Mouse (Mus musculus): Measurements from ENCODE around the gene Tnpo2.
A peak's percentile ranks its signal among the peaks of the same experiment; 100 is the strongest.

The Tnpo2 gene

DNA sequence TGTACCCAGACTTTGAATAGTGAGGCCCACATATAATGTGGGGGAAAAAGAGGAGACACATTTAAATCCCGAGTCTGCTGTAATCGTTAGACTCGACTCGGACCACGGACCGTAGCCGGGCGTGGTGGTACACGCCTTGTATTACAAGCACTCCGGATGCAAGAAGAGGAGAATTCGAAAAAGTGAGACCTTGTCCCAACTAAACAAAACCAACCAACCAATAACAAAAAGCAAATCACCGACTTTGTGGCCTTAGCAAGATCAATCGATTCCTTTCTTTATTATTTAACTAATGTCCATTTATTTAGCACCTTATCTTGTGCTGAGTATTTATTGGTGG, 9.2 kb upstream of the Tnpo2 start:
- no peak for DNase-seq (ENCODE audit: low spot score)

DNA sequence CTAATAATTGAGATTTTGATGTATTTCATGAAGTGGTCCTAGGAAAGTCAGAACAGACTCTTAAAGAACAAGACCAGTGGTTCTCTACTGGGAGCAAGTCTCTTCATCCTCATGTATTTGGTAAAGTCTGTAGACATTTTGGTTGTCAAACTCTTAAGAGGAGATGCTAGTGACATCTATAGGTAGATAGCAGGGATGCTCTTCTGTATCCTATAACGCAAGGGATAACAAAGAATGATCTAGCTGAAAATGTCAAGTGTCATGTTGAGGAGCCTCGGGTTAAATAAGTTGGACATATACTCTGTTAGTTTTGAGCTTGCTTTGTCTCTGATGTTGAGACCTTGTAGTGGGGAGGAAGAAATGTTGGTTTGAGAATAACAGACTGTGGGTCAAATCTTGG, 8.8 kb upstream of the Tnpo2 start:
- no peak for DNase-seq (ENCODE audit: low spot score)

DNA sequence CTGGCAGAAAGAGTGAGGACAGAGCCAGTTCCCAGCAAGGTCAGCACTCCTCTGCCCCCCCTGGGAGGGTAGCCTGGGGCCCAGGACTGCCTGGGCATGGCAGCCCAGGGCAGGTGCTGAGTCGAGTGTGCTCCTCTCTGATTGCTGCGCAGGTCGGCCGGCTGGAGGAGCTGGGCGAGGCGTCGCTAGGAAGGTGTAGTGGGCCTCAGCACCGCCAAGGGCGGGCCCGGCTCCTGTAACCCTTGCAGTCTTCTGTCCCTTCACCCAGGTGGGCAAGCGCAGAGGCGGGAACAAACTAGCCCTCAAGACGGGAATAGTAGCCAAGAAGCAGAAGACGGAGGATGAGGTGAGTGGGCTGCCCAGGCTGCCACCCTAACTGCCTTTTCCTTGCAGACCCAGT, 7.4 kb upstream of the Tnpo2 start:
- DNase-seq (ENCODE audit: low spot score), result no peak

DNA sequence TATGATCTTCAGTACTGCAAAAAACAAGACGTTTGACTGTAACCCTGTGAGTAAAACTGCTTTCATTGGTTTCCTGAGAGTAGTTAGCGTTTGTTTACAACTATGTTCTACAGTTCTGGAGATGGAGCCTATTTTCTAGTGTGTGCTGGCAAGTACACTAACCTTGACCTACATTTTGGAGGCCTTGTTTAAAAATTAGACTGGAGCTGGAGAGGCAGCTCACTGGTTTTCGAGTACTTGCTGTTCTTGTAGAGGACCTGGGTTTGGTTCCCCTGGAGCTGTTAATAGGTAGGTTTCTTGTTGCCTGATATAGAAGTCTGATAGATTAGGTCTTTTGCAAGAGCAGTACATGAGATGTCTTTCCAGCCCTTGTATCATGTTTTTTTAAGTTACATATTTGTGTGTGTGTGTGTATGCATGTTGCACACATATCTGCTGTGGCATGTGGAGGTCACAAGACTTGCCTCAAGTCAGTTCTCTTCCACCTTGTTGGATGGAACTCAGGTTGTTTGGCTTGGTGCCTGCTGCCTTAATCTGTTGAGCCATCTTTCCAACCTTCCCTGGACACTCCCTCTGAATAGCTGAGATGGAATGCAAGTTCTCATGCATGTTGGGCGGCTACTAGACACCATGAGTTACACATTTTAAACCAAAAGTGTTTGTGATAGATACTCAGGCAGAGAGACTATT, 3.9 kb upstream of the Tnpo2 start:
- no peak for DNase-seq (ENCODE audit: low spot score)

DNA sequence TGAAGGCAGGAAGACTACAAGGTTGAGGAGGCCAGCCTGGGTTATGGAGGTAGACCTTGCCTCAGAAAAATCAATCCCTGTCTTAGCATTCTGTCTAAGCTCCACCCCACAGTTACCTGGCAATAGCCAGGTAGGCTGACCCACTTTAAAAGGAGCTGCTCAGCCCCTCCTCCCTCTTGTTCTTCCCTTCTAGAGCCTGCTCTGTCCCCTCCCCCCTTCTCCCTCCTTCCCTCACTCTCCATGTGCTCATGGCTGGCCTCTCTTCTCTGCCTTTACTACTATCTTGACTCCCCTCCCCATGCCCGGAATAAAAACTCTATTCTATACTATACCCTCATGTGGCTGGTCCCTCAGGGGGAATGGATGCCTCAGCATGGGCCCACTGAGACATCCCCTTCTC, 2.8 kb upstream of the Tnpo2 start:
- peak; percentile 35 for DNase-seq (ENCODE audit: low spot score)

DNA sequence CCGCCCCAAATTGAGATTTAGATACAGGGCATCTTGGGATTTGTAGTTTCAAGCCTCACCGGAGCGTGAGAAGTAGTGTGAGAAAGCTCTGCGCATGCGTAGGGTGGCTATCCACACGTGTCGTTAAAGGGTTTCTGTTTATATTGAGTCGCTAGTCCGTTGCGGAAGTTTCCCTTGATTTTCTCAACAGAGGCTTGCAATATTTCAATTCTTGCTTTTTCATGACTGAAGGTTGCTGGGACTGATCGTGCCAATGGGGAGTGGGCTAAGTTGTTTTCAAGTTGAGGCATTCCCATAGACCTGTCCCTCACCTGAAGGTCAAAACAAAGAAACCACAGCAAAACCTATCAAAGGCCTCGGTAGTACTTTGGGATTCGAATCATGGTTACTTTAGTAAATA, 2.0 kb upstream of the Tnpo2 start:
- peak; percentile 80 for DNase-seq (ENCODE audit: low spot score)

DNA sequence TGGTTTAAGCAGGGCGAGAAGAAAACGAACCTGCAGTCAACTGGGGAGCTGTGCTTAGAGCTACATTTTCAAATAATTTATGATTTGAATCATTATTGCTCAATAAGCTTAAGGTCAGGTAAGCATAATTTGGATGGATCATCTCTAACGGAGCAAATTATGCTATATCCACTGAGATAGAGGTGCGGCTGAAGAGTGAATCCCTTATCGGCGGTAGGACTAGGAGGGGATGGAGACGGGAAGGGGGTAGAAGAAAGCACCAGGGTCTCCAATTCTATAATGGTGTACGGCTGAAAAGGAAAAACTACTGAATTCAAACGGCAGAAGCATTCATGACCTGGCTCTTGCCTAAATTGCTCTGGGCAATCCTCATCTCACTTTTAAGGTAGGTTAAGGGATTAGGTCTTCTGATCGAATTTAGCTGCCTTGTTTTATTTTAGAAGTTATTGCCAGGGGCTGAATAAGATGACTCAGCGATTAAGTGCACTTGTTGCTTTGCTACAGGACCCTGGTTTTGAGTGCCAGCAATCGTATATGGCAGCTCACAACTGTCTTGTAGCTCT, 1.5 kb upstream of the Tnpo2 start:
- DNase-seq (ENCODE audit: low spot score), result no peak

DNA sequence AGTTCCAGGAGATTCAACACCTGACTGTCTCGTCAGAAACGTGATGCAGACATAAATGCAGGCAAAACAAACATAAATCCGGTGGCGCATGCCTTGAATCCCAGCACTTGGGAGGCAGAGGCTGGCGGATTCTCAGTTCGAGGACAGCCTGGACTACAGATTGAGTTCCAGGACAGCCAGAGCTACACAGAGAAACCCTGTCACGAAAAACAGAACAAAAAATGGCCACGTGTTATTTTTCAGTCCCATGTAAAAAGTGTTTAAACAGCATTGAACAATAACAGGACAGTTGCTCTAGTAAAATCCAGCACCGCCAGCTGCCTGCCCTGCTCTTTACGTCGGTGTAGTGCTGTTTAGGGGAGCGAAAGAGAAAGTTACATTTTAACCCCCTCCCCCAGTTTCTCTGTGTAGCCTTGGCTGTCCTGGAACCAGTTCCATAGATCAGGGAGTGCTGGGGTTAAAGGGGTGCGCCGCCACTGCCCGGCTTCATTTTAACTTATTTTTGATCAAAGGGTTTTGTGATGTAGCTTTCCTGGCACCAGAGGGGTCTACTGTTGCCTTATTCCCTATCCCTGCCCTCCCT, 896 bp upstream of the Tnpo2 start:
- no peak for DNase-seq (ENCODE audit: low spot score)

DNA sequence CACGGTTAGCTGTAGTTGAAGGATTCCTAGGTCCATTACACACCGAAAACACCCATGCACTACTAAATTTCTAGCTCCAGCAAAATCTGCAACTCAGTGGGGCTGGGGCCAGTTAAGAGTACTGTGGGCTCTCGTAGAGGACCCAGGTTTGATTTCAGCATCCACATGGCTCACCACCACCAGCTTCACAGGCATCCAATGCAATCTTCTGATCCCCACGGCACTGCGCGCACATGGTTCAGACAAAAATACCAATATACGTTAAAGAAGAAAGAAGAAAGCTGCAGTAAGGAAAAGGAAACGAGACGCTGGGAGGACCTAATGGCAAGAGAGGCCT, 366 bp upstream of the Tnpo2 start:
- DNase-seq (ENCODE audit: low spot score), result no peak

DNA sequence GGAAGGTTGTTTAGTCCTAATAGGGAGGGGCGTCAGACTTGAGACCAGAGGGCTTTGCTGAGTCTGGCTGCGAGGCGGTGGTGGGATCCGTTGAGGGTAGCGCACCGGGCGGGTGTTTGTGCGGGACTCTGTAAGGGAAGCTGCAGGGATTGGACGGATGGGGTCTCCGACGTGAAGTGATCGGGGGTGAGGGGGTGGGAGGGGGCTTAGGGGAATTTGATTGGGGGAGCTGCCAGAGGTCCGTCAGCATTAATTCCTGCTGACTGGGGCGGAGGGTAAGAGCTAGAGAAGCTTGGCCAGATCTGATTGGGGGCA, 608 bp downstream of the Tnpo2 start:
- no peak for DNase-seq (ENCODE audit: low spot score)

DNA sequence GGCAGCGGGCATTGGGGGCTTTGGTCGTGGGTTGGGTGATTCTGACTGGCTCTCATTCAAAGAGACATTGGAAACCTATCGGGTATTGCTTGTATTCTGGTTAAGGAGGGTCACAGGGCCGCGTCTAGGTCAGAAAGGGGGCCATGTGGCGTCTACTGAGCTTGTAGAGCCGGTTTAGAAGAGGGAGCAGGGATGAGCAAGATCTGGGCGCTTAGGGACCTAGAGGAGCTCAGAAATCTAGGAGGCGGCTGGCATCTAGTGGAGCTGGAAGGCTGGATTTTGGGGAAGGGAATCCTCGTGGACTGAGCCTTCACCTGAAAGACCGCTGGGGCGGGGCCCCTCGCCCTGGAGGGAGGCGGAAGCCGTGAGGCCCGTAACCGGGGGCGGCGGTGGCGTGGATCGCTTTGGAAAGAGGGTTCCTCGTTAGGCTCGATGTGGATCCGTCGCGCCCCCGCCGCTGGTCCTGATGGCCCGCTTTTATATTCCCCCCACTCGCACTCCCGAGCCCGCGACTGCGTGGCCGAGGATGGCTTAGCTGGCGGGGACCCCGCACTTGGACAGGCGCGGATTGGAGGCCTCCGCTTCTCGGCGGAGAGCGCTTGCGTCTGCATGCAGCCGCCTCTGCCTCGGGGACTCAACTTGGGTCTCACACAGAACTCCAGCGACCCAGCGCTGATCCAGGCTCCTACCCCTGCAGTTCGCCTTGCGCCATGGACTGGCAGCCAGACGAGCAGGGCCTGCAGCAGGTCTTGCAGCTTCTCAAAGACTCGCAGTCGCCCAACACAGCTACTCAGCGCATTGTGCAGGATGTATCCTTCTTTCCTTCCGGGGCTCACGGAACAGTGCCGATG, 1.2 kb downstream of the Tnpo2 start:
- DNase-seq (ENCODE audit: low spot score), result peak; percentile 26

DNA sequence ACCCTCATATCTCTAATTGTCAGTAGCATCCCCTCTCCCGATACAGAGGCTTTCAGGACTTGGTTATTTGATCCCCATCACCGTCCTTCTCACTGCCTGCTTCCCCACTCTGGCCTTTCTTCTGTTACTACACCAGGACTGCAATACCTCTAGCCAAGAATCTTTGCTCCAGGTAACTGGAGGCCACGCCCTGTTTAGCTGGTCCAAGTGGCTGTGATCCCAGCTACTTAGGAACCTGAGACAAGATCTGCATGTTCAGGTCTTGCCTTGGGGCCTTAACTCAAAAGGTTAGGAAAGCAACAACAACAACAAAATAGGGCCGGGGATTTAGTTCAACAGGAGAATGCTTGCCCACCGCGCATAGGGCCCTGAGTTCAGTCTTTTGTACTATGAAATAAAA, 6.9 kb downstream of the Tnpo2 start:
- DNase-seq (ENCODE audit: low spot score), result no peak

DNA sequence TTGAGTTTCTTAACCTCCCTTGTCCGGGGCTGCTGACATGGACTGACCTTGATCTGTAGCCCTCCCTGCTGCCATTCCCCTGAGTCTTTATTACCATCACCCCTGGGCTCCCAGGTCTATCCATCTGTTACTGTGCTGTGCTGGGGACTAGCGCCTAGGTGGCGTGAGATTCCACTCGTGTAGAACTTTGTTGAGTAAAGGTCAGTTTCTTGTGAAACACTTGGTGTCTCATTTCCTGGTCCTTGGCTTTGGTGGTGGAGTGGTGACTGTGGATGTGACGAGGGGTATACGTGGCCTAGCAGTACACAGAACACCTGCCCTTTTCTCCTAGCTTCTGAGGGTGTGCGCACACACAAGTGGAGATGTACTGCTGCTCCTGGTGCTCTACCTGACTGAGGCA, 20.7 kb downstream of the Tnpo2 start:
- no peak for DNase-seq (ENCODE audit: low spot score)

DNA sequence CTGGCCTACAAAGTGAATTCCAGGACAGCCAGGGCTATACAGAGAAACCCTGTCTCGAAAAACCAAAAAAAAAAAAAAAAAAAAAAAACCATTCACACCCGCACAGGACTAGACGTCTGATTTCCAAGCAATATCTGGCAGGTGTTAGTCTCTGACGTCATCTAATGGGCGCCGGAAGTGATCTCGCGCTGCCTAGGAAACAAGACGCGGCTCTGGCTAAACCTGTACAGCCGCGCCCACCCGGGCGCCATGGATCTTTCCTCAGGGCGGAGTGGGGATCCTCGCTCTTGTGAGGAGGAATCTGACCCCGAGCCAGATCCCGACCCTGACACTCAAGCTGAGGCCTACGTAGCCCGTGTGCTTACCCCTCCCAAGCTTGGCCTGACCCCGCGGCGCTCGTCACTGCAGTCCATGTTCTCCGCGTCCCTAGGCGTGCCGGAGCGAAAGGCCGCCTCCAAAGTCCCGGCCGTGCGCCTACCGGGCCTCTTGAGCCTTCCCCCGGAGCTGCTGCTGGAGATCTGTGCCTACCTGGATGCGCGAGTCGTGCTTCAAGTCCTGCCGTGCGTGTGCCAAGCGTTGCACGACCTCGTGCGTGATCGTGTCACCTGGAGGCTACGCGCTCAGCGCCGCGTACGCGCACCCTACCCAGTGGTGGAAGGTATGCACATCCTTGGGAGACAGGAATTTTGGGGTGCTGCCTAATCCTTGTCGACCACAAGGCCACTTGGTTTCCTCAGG, 23.3 kb downstream of the Tnpo2 start, which contains the start of gene Fbxw9:
Gene Fbxw9 (plus strand): TSS at position 177 of the 738 bp plus-strand sequence.
- DNase-seq (ENCODE audit: low spot score), result peak; percentile 92

DNA sequence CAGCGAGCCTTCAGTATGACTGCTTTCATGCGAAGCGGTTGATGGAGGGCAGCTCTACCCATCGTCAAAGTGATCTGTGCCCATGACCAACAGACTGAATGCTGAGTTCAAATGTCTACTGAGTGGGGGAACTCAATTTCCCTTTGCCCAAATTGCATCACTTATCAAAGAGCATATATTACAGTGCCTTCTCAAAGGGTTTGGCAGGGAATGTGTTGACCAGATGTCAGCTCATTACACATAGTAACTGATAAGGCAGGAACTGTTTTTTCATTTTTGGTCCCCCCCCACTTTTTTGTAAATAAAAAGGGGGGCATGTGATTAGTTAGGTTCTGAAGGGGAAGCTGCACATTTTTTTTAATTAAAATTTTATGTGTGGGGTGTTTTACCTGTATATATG, 25.9 kb downstream of the Tnpo2 start:
- DNase-seq (ENCODE audit: low spot score), result no peak

DNA sequence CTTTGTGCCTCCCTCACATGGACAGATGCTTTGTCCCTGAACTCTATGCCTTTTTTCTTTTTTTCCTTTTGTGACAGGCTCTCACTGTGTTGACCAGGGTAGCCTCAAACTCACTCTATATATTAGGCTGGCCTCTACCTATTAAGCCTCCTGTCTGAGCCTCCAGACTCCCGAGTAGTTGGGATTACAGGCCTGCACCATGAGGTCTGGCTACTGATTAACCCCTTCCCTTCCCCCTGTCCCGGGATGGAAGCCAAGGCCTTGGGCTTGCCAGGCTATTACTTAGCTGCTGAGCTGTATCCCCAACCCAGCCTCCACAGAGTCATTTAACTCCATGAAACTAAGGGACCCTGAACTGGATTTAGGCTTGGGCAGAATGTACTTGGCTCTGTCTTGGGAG, 28.5 kb downstream of the Tnpo2 start:
- no peak for DNase-seq (ENCODE audit: low spot score)

DNA sequence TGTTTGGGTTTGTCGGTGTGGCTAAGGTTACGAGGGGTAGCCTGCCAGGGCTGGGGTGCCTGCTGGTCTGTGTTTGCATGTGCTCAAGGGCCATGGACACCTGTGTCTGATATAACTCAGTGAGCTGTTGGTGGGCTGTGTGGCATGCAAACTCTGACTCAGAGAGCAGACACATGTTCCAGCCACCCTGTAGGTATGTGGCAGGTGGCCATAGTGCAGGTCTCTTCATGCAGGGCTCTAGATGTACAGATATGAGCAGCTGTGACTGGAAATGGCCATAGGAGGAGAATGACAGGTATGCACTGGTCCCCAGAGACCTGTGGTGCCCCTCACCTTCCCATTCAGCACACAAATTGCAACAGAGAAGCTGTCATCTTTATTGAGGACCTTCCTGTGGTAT, 30.4 kb downstream of the Tnpo2 start:
- no peak for DNase-seq (ENCODE audit: low spot score)

DNA sequence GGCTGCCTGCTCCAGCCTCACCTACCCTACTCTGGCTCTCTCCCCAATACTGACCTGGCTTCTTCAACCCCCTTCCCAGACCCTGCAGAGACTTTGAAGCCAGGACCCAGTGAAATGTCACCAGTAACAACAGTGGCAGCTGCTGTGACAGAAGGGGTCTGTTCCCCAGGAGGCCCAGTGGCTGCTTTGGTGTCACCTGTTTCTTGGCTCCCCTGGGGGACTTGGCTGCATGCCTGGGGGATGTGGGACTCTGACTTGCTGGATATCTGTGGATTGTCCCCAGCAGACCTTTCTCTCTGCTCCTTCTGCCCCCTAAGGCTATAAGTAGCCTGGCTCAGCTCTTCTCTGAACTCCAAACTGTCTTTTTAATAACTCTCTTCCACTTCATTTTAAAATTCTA, 31.3 kb downstream of the Tnpo2 start, which contains the start of gene Gm5741:
Gene Gm5741 (minus strand): TSS at position 1 of the 400 bp plus-strand sequence.
- DNase-seq (ENCODE audit: low spot score), result no peak

DNA sequence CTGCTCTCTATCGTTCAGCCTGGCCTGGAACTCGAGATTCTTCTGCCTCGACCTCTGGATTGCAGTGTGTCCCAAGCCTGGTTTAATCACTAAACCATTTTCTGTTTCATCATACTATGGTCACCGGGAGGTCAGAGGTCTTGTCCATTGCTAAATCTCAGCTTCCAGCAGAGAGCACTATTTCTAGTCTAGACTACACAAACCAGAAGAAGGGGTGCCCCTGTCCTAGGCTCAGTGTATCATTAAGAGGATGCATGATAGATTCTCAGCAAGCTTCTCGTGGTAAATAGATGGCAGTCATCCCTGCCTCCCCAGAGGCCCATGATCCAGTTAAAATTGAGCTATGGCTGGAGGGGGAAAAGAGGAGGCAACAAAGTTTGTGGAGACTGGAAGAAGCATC, 34.3 kb downstream of the Tnpo2 start:
- DNase-seq (ENCODE audit: low spot score), result no peak

DNA sequence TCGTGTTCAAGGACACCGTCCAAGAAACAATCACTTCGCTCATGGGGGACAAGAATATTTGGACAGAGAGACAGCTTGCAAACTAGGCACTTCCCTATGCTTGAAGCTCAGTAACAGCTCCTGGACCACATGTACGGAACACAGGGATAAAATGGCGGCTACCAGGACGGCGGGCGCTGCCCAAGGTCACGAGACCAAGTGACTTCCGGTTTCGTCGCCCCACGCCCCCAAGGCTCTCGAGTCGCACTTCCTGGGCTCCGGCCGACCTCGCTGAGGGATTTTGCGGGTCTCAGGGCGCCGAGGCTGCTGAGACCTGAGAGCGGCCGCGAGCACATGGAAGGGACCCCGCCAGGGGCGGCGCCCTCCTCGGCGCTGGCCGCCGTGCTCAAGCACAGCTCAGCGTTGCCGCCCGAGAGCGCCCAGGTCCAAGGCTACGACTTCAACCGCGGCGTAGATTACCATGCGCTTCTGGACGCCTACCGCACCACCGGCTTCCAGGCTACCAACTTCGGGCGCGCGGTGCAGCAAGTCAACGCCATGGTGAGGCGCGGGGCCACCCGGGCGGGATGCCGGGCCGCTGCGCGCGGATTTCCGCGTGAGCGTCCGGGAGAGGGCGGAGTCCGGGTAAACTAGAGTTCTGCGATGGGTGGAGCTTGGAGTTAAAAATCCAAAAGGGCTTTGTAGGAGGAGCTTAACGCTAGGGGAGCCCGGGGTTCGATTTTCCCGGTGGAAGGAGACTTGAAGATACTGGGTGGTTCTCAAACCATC, 35.0 kb downstream of the Tnpo2 start, which contains the start of gene Dhps:
Gene Dhps (plus strand): TSS at position 244 of the 768 bp plus-strand sequence.
- DNase-seq (ENCODE audit: low spot score), result peak; percentile 94

DNA sequence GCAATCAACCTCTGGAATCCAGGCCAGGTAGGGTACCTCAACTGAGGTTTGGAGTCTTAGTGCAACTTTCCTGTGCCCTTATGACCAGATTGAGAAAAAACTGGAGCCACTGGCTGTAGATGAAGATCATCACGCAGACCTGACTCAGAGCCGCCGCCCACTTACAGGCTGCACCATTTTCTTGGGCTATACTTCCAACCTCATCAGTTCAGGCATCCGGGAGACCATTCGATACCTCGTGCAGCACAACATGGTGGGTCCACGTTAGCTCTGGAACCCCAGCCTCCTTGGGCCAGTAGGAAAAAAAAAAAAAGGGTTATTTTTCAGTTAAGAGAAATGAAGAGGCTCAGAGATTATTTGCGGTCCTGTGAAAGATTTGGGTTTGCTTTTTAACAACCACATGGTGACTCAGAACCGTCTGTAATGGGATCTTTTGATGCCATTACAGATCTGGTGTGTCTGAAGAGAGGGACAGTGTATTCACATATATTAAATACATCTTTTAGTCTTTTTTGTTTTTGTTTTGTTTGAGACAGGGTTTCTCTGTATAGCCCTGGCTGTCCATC, 35.7 kb downstream of the Tnpo2 start:
- DNase-seq (ENCODE audit: low spot score), result no peak
